ENCODE assay signal across 22 mouse cellular contexts in the genomic region with DNA sequence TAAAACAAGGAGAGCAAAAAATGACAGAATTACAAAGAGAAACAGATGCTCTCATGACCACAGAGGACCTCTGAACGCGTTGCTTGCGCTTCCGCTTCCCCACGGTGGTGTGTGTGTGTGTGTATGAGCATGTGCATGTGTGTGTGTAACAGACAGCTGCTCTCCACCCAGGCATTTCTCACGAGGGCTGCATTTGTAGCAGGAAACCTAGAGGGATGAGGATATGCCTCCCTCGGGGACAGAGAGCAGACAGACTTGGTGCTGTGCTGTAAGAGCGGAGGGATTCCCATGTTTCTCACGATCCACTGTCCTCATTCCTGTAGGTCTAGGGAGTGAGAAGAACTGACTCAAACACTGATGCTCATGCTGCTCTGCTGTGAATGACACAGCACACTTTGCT. TPM values are rescaled to one million over a fixed set of nuclear protein-coding genes. Genes with fewer than 3 reads are reported as not detected.
A peak's percentile ranks its signal among the peaks of the same experiment; 100 is the strongest.
DNase-seq lines count a peak whose midpoint lies in the region; ATAC-seq and TF ChIP-seq lines count a peak whose summit lies in the region.
"Had no signal": no experiment of that assay in that cellular context is flagged by ENCODE, and none has a peak within 500 bp of the region (broad histone marks: within the 10 kb centered on the region; RNA-seq: fewer than 3 reads in every experiment).

No protein-coding gene starts in this region.

- 79% methylated on average over 9 of the region's 9 CpGs for WGBS in forebrain, postnatal 0 days
- WGBS in forebrain, embryonic 11.5 days: 86% methylated on average over 9 of the region's 9 CpGs
- 59% methylated on average over 9 of the region's 9 CpGs for WGBS in lung, embryonic 16.5 days
- 38% methylated on average over 9 of the region's 9 CpGs for WGBS in stomach, embryonic 16.5 days
- 50% methylated on average over 9 of the region's 9 CpGs for WGBS in stomach, postnatal 0 days

- H3K27ac ChIP-seq in forebrain, postnatal 0 days (ENCODE audit: low read depth, low read length): no peak overlapping the region
- H3K27ac ChIP-seq in forebrain, embryonic 11.5 days (ENCODE audit: low read depth, low read length): no peak overlapping the region
- H3K27ac ChIP-seq in lung, embryonic 16.5 days (ENCODE audit: low read length): no peak overlapping the region
- no peak overlapping the region for H3K27ac ChIP-seq in stomach, embryonic 16.5 days (ENCODE audit: low read length)
- no peak overlapping the region for H3K27ac ChIP-seq in stomach, postnatal 0 days (replicated peaks)
- H3K27ac ChIP-seq: embryonic facial prominence, embryonic 15.5 days; heart, adult 2 months; heart, embryonic 15.5 days; limb, embryonic 13.5 days; liver, embryonic 15.5 days had no signal

- H3K4me2 ChIP-seq in forebrain, postnatal 0 days (ENCODE audit: low read depth): no peak overlapping the region
- no peak overlapping the region for H3K4me2 ChIP-seq in forebrain, embryonic 11.5 days (ENCODE audit: low read depth, low read length, severe bottlenecking)
- no peak overlapping the region for H3K4me2 ChIP-seq in lung, embryonic 16.5 days (ENCODE audit: low read depth, low read length)
- H3K4me2 ChIP-seq in stomach, embryonic 16.5 days (ENCODE audit: low read depth, low read length): 0 out of 2 replicates have a peak overlapping the region, but pooled peaks have one; percentile 24
- no peak overlapping the region for H3K4me2 ChIP-seq in stomach, postnatal 0 days (replicated peaks; ENCODE audit: low read depth)
- H3K4me2 ChIP-seq: embryonic facial prominence, embryonic 15.5 days; heart, embryonic 15.5 days; limb, embryonic 13.5 days; liver, embryonic 15.5 days had no signal

- DNase-seq in forebrain, postnatal 0 days: no peak
- no peak for DNase-seq in forebrain, embryonic 11.5 days (ENCODE audit: low spot score)
- DNase-seq in lung, postnatal 14 days: no peak
- no peak for DNase-seq in stomach, postnatal 0 days (ENCODE audit: low spot score)
- DNase-seq in retina, postnatal 1 day: peak; percentile 28
- DNase-seq in layer of hippocampus, postnatal 25 days (ENCODE audit: extremely low spot score in 1 of 2, low spot score in 1 of 2): no peak
- DNase-seq: adrenal gland, postnatal 25 days; cerebellum, adult 8-10 months; gastrocnemius, postnatal 10 days; heart, adult 2 months; kidney, adult 18-20 months; kidney, postnatal 14 days; right cerebral cortex, postnatal 14 days; thymus, postnatal 25 days had no signal

- no peak for TF ChIP-seq CTCF in forebrain, postnatal 0 days (IDR thresholded peaks at IDR 0.05; ENCODE audit: low read depth)
- TF ChIP-seq CTCF in stomach, postnatal 0 days (IDR thresholded peaks at IDR 0.05; ENCODE audit: low read depth): no peak

- H3K4me1 ChIP-seq in forebrain, postnatal 0 days (ENCODE audit: insufficient read depth): no peaks in the 10 kb centered on the region
- no peaks in the 10 kb centered on the region for H3K4me1 ChIP-seq in forebrain, embryonic 11.5 days (replicated peaks; ENCODE audit: control insufficient read depth, insufficient read depth, low read length)
- H3K4me1 ChIP-seq in lung, embryonic 16.5 days (replicated peaks; ENCODE audit: control insufficient read depth, insufficient read depth, low read length): no peaks in the 10 kb centered on the region; the same call in 1 of the 2 replicates
- H3K4me1 ChIP-seq in stomach, embryonic 16.5 days (ENCODE audit: control insufficient read depth, insufficient read depth, low read length): 0 out of 2 replicates have a peak, but pooled peaks cover 5% of the 10 kb centered on the region
- H3K4me1 ChIP-seq in stomach, postnatal 0 days (replicated peaks; ENCODE audit: control insufficient read depth, insufficient read depth): no peaks in the 10 kb centered on the region
- H3K4me1 ChIP-seq: embryonic facial prominence, embryonic 15.5 days; heart, embryonic 15.5 days; limb, embryonic 13.5 days; liver, embryonic 15.5 days had no signal

- no peaks in the 10 kb centered on the region for H3K27me3 ChIP-seq in forebrain, postnatal 0 days (ENCODE audit: insufficient read depth, low read length)
- H3K27me3 ChIP-seq in forebrain, embryonic 11.5 days (ENCODE audit: control insufficient read depth, insufficient read depth, low read length): no peaks in the 10 kb centered on the region
- H3K27me3 ChIP-seq in lung, embryonic 16.5 days (ENCODE audit: control insufficient read depth, insufficient read depth, low read depth, low read length): no peaks in the 10 kb centered on the region
- no peaks in the 10 kb centered on the region for H3K27me3 ChIP-seq in stomach, embryonic 16.5 days (ENCODE audit: control insufficient read depth, insufficient read depth, low read length)
- H3K27me3 ChIP-seq in stomach, postnatal 0 days (ENCODE audit: control insufficient read depth, insufficient read depth, low read length): no peaks in the 10 kb centered on the region
- H3K27me3 ChIP-seq: embryonic facial prominence, embryonic 15.5 days; heart, embryonic 15.5 days; limb, embryonic 13.5 days; liver, embryonic 15.5 days; Patski had no signal

- H3K36me3 ChIP-seq in forebrain, postnatal 0 days (ENCODE audit: insufficient read depth): no peaks in the 10 kb centered on the region
- H3K36me3 ChIP-seq in forebrain, embryonic 11.5 days (ENCODE audit: control insufficient read depth, insufficient read depth, low read length): no peaks in the 10 kb centered on the region
- no peaks in the 10 kb centered on the region for H3K36me3 ChIP-seq in lung, embryonic 16.5 days (ENCODE audit: control insufficient read depth, insufficient read depth, low read length)
- no peaks in the 10 kb centered on the region for H3K36me3 ChIP-seq in stomach, embryonic 16.5 days (ENCODE audit: control insufficient read depth, insufficient read depth, low read length)
- no peaks in the 10 kb centered on the region for H3K36me3 ChIP-seq in stomach, postnatal 0 days (ENCODE audit: control insufficient read depth, insufficient read depth, low read length)
- H3K36me3 ChIP-seq: embryonic facial prominence, embryonic 15.5 days; heart, embryonic 15.5 days had no signal

- peak; percentile 25; the same call in 1 of the 2 replicates for ATAC-seq in forebrain, postnatal 0 days
- no peak for ATAC-seq in forebrain, embryonic 11.5 days (replicated peaks; ENCODE audit: low FRiP score)
- ATAC-seq in lung, embryonic 16.5 days (ENCODE audit: low read depth): peak; percentile 49; the same call in 1 of the 2 replicates
- no peak for ATAC-seq in stomach, embryonic 16.5 days (ENCODE audit: insufficient read depth, low FRiP score)
- ATAC-seq in stomach, postnatal 0 days (ENCODE audit: low FRiP score, low TSS enrichment): no peak
- ATAC-seq: Patski had no signal

- no peak for TF ChIP-seq EP300 in stomach, postnatal 0 days (optimal IDR thresholded peaks at IDR 0.05)

- H3K9me3 ChIP-seq in forebrain, postnatal 0 days (ENCODE audit: low read length): no peaks in the 10 kb centered on the region
- no peaks in the 10 kb centered on the region for H3K9me3 ChIP-seq in forebrain, embryonic 11.5 days (ENCODE audit: control insufficient read depth, low read length)
- H3K9me3 ChIP-seq in lung, embryonic 16.5 days (ENCODE audit: control insufficient read depth, low read length): no peaks in the 10 kb centered on the region
- H3K9me3 ChIP-seq in stomach, embryonic 16.5 days (replicated peaks; ENCODE audit: control insufficient read depth, low read length): no peaks in the 10 kb centered on the region
- no peaks in the 10 kb centered on the region for H3K9me3 ChIP-seq in stomach, postnatal 0 days (ENCODE audit: control insufficient read depth, low read length)
- H3K9me3 ChIP-seq: embryonic facial prominence, embryonic 15.5 days; heart, embryonic 15.5 days; limb, embryonic 13.5 days; liver, embryonic 15.5 days had no signal

- H3K9ac ChIP-seq in forebrain, postnatal 0 days: no peak overlapping the region
- H3K9ac ChIP-seq in forebrain, embryonic 11.5 days (ENCODE audit: low read length): no peak overlapping the region
- no peak overlapping the region for H3K9ac ChIP-seq in lung, embryonic 16.5 days (ENCODE audit: low read length)
- H3K9ac ChIP-seq in stomach, embryonic 16.5 days (ENCODE audit: low read length): no peak overlapping the region; the same call in 1 of the 2 replicates
- no peak overlapping the region for H3K9ac ChIP-seq in stomach, postnatal 0 days (ENCODE audit: low read length)
- H3K9ac ChIP-seq: embryonic facial prominence, embryonic 15.5 days; heart, embryonic 15.5 days; limb, embryonic 13.5 days; liver, embryonic 15.5 days had no signal

- H3K4me3 ChIP-seq in forebrain, postnatal 0 days (ENCODE audit: low read depth, low read length): no peak overlapping the region
- H3K4me3 ChIP-seq in forebrain, embryonic 11.5 days (ENCODE audit: low read depth, low read length): no peak overlapping the region
- no peak overlapping the region for H3K4me3 ChIP-seq in lung, embryonic 16.5 days (ENCODE audit: low read length)
- no peak overlapping the region for H3K4me3 ChIP-seq in stomach, embryonic 16.5 days (replicated peaks; ENCODE audit: low read length)
- H3K4me3 ChIP-seq in stomach, postnatal 0 days (ENCODE audit: low read depth, low read length): no peak overlapping the region
- H3K4me3 ChIP-seq: embryonic facial prominence, embryonic 15.5 days; heart, adult 2 months; heart, embryonic 15.5 days; limb, embryonic 13.5 days; liver, embryonic 15.5 days had no signal

RNA-seq across cellular contexts. Expression of a gene that starts 40.2 kb away (rescaled TPM):
- 0.46 and 1.4 TPM in 2 replicates for total RNA-seq in forebrain, postnatal 0 days (2014; rRNA removed)
- polyA plus RNA-seq in forebrain, postnatal 0 days (2015; fragmentation: Nextera tagmentation; extraction: Ambion mirVana): 0.17 and 0.19 TPM in 2 replicates
- polyA plus RNA-seq in forebrain, embryonic 11.5 days (2014; fragmentation: Nextera tagmentation; extraction: Ambion mirVana): 0.71 and 0.84 TPM in 2 replicates
- polyA plus RNA-seq in lung, embryonic 16.5 days (2015; fragmentation: Nextera tagmentation; extraction: Ambion mirVana): 403 and 418 TPM in 2 replicates
- 71.6 and 489 TPM in 2 replicates for polyA plus RNA-seq in stomach, embryonic 16.5 days (2015; fragmentation: Nextera tagmentation; extraction: Ambion mirVana)
- 28.4 and 31.0 TPM in 2 replicates for polyA plus RNA-seq in stomach, postnatal 0 days (2015; fragmentation: Nextera tagmentation; extraction: Ambion mirVana)
- not detected for total RNA-seq in layer of hippocampus, postnatal 25 days (2021)
- total RNA-seq: adrenal gland, postnatal 25 days; megakaryocyte progenitor cell, adult 5-6 weeks had no signal
- polyA plus RNA-seq: Patski had no signal

Comparison
In these comparisons a context has a peak if more than half of its experiments do, and no peak if none do; other contexts are left out.
1. ATAC-seq: peak in forebrain, postnatal 0 days (single experiment) and lung, embryonic 16.5 days (single experiment); none in forebrain, embryonic 11.5 days (single experiment), stomach, embryonic 16.5 days (single experiment) and stomach, postnatal 0 days (single experiment).
2. RNA of a gene that starts 40.2 kb away (polyA plus RNA-seq): 71.6 to 489 TPM in stomach, embryonic 16.5 days, 403 to 418 TPM in lung, embryonic 16.5 days and 28.4 to 31.0 TPM in stomach, postnatal 0 days; 0.71 to 0.84 TPM in forebrain, embryonic 11.5 days and 0.17 to 0.19 TPM in forebrain, postnatal 0 days; every median in the first group is over 10 times any median in the second.